Mouse (Mus musculus): Measurements from ENCODE around the gene Chl1.

GRCm38 (mm10) chr6:103465479-103466080 lies 44.8 kb upstream of the Chl1 start:
- no peak for TF ChIP-seq CTCF (IDR thresholded peaks at IDR 0.05; ENCODE audit: borderline replicate concordance, extremely low read depth, insufficient read depth, insufficient read length)
- TF ChIP-seq POLR2A (IDR thresholded peaks at IDR 0.05; ENCODE audit: borderline replicate concordance, extremely low read depth, insufficient read depth, insufficient read length, poor library complexity, severe bottlenecking): no peak

Measured in brain, embryonic 14.5 days (tissue).